Mouse (Mus musculus): ENCODE measurements around the gene Cela2a. TPM values are rescaled to one million over a fixed set of nuclear protein-coding genes. Genes with fewer than 3 reads are reported as not detected.
A peak's percentile ranks its signal among the peaks of the same experiment; 100 is the strongest.
"Not testable (repeated sequence)": the region's sequence is repeated elsewhere in the genome, so short reads cannot be mapped to it uniquely, and the experiment has no call there.

Gene Cela2a
- total RNA-seq, 2 experiments from 2014 or later = not detected

DNA sequence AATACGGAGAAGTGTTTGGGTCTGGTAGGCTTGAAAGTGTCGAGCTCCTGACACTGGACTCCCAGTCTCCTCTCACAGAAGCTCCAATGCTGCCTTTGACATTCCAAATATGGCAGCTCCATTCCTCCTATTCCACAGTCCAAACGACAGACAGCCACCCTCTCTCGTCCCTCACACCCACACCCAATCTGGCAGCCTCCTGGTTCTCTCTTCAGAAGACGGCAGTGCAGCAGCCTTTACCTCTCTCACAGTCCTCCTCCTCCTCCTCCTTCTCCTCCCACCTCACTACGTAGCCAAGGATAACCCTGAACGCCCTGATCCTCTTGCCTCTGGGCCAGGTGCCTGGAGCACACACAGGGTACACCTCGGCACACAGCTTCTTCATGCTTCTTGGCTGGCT, 46.1 kb downstream of the Cela2a start:
- DNase-seq = no peak
- intact Hi-C loops (cut with DNase I) = loop anchor here (10.0 kb wide), 1 partner anchor 165 kb away; the partner anchor contains the start of gene Tmem82

DNA sequence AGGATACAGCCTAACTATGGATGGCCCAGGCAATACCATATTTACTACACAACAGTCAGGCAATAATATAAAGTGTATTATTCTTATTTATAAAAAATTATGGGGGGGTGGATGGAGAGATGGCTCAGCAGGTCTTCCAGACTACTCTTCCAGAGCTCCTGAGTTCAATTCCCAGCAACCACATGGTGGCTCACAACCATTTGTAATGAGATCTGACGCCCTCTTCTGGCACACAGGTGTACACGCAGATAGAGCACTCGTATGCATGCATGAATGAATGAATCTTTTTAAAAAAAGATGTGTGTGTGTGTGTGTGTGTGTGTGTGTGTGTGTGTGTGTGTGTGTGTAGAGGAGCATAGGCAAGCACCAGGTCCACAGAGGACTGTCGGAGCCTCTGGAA, 52.9 kb downstream of the Cela2a start:
- DNase-seq; intact Hi-C loops (cut with DNase I): not testable (repeated sequence)

DNA sequence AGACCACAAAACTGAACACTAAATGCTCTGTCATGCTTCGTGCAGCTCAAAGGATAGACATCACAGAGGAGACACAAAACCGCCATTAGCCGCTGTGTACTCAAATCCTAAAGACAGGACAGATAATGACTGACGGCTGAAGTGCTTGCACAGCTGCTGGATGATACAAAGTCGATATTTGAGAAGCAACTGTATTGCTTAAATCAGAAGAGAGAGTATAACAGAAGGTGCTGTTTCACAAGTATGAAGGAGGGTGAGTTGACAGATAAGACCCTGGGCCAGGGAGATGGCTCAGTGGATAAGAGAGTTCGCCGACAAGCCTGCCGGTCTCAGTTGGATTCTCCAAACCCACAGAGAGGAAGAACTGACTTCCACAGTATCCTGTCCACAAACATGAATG, 54.1 kb downstream of the Cela2a start:
- no peak for DNase-seq
- intact Hi-C loops (cut with DNase I) = no loop called here

DNA sequence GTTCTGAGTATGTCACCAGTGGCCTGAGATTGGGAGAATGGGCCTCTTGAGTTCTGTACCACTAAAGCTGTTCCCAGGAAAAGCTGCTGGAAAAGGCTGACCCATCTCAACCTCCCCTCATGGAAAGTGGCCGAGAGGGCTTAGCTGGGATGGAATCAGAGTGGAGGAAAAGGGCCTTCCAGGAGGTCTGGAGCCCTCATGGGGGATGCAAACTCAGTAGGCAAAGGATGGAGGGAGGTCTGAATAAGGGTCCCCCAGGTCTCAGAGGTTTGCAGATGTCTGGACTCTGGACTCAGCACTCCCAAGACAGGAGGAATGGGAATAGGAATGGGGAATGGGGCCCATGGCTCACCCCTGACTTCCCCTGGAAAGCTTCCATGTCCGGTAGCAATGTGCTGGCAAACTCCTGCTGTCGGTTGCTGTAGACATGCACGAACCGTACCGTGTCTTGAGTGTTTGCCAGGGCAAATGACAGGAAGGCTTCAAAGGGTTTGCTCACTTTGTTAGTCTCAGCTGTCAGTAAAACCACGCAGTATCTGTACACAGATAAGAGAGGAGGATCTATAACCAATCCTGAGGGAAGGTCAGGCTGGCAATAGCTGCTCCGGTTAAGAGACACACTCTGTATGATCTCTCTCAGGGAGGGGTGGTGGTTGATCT, 56.3 kb downstream of the Cela2a start:
- DNase-seq = peak in 1 of 2 experiments; percentile 31
- intact Hi-C loops (cut with DNase I) = no loop called here

DNA sequence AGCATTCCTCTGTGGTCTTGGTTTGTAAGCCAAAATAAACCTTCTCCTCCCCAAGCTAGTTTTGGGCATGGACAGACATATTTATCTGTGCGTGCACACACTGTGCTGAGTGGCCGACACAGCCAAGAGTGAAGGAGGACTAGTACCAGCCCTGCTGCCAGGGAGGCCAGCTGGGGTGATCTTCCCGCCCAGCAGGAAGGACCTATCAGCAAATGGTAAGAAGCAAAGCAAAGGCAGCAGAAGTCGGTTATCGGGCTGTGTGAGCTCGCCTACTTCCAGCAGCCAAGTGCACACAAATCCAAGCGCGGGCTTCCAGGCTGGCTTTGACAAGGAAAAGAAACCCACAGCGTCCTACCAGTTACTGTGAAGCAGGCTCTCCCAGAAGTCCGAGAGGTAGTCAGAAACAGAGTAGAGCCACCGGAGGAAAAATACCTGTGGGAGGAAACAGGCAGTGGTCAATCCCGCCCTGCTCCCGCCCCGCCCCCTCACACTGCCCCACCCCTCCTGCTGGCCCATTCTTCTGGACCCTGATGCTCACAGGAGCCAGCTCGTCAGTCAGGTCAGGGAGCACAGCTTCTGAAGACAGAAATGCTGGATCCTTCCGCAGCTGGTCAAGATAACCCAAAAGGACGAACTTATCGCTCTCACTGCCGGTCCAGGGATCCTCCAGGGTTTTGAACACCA, 58.5 kb downstream of the Cela2a start:
- peak; percentile 74 to 77 for DNase-seq
- intact Hi-C loops (cut with DNase I) = no loop called here

DNA sequence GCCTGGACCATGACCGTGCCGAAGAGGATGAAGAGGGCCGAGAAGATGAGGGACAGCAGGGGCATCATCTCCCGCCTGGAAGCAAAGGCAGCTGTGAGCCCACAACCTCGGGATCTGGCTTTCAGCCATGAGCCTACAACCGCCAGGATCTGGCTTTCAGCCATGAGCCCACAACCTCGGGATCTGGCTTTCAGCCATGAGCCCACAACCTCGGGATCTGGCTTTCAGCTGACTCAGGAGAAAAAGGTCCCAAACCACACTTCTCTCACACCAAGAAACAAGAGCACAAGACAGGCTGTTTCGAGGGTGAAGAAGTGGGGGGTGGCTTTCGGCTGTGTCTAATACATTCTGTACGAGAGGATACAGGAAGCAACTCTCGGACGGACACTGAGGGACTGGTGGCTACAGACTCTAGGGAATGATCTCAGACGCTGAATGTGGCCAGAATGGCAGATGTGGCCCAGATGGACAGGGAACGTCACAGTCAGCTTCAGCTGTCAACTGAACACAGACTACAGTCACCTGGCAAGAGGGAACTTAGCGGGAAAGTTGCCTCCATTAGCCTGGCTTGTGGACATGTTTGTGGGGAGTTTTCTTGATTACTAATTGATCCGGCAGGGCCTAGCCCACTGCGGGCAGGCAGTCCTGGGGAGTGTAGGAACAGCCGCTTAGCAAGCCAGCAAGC, 59.1 kb downstream of the Cela2a start:
- intact Hi-C loops (cut with DNase I) = no loop called here
- DNase-seq = peak; percentile 54 to 63

DNA sequence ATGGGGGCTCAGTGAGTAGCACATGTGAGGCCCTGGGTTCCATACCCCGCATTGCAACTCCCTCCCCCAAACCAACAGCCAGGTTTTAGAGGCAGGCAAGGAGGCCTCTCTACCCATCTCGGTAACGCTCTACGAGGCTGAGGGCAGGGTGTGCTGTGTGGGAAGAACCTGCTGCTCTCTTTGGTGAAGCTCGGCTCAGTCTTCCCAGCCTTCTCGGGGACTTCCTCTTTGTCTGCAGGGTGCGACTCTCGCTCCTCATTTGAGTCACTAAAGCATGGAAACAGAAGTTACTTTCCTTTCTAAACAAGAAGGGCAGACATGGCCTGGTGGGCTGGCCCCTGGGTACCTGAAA, 59.7 kb downstream of the Cela2a start:
- DNase-seq = no peak

DNA sequence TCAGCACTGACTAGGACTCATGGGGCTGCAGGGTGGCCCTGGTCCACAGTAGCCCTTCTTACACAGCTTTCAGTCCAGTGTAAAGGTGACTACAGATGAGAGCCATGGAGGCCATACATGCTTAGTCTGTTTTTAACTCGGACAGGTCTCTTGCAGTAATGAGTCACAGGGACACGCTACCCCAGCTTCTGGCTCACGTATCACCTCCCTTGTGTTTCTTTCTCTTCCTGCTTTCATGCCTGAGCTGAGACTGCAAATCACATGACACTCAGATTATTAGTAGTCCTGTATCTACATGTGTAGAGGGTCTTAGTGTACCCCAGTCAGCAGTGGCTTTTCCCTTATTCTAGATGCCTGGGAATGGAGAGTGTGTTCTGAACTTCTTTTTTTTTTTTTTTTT, 61.0 kb downstream of the Cela2a start:
- intact Hi-C loops (cut with DNase I) = loop anchor here (1.0 kb wide), 1 partner anchor 45 kb away; no protein-coding TSS in a partner anchor
- DNase-seq = no peak

More for the DNA sequence above, 59.7 kb downstream of the Cela2a start:
- intact Hi-C loops (cut with DNase I) = no loop called here

Other genes starting within 250 kb of the Cela2a start
- gene Fblim1, start 220.1 kb downstream of the Cela2a start, total RNA-seq (2021) = 100 to 1,000 TPM; 299 to 338 TPM
- gene Tmem82, start 207.5 kb downstream of the Cela2a start, total RNA-seq (2021) = 10 to 100 TPM; 30.1 to 35.4 TPM
- 100 to 1,000 TPM; 121 TPM for gene Slc25a34, start 202.3 kb downstream of the Cela2a start, total RNA-seq (2021)
- 100 to 1,000 TPM; 101 to 103 TPM for gene Plekhm2, start 161.3 kb downstream of the Cela2a start, total RNA-seq (2021)
- gene Rsc1a1, start 140.6 kb downstream of the Cela2a start, total RNA-seq (2021) = not detected
- 10 to 100 TPM; 39.0 to 40.4 TPM for gene Ddi2, start 102.7 kb downstream of the Cela2a start, total RNA-seq (2021)
- gene Agmat, start 79.5 kb downstream of the Cela2a start, total RNA-seq (2021) = under 1 TPM; 0.72 to 0.98 TPM
- 10 to 100 TPM; 18.4 to 18.5 TPM for gene Dnajc16, start 35.2 kb downstream of the Cela2a start, total RNA-seq (2021)
- gene Casp9, start 32.5 kb downstream of the Cela2a start, total RNA-seq (2021) = 1 to 10 TPM; 7.7 to 9.5 TPM
- gene Ctrc, start 20.2 kb upstream of the Cela2a start, total RNA-seq (2021) = not detected
- 10 to 100 TPM; 22.1 to 22.6 TPM for gene Efhd2, start 48.8 kb upstream of the Cela2a start, total RNA-seq (2021)
- under 1 TPM; 0.17 to 0.48 TPM for gene Fhad1, start 188.9 kb upstream of the Cela2a start, total RNA-seq (2021)

All from heart, postnatal 14 days (tissue).